Mouse (Mus musculus): ENCODE data around the gene Tsc22d4. TPM values are rescaled to one million over a fixed set of nuclear protein-coding genes. Genes with fewer than 3 reads are reported as not detected.

Tsc22d4 gene
- polyA plus RNA-seq, 1 experiment, result 125 TPM

- 86% methylated on average over 19 of the region's 19 CpGs for WGBS
- DNase-seq (ENCODE audit: low read depth, low spot score), result no peak
These were observed 13.5 kb downstream of the Tsc22d4 start for GRCm38 (mm10) chr5:137758921-137759534.

DNA sequence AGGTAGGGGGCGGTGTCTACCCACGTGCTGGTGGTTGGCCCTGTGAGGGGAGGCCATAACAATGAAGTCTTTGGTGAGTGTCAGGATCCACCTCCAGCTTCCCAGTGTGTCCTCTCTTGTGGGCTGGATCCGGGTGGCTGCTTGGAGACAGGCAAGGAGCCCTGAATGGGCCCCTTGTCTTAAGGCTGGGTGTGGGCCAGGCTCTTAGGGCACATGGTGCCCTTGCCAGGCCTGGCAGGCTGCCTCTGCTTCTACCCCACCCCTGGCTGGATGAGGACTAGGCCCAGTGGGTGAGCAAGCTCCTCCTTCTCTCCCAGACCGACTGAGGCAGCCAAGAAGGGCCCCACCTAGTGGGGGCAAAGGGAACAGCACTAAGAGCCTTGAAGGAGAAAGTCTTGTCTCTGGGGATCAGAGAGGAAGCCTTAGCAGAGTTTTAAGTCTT, 14.5 kb downstream of the Tsc22d4 start:
- DNase-seq (ENCODE audit: low read depth, low spot score), result peak; percentile 84
- 13% methylated on average over 4 of the region's 4 CpGs for WGBS

DNA sequence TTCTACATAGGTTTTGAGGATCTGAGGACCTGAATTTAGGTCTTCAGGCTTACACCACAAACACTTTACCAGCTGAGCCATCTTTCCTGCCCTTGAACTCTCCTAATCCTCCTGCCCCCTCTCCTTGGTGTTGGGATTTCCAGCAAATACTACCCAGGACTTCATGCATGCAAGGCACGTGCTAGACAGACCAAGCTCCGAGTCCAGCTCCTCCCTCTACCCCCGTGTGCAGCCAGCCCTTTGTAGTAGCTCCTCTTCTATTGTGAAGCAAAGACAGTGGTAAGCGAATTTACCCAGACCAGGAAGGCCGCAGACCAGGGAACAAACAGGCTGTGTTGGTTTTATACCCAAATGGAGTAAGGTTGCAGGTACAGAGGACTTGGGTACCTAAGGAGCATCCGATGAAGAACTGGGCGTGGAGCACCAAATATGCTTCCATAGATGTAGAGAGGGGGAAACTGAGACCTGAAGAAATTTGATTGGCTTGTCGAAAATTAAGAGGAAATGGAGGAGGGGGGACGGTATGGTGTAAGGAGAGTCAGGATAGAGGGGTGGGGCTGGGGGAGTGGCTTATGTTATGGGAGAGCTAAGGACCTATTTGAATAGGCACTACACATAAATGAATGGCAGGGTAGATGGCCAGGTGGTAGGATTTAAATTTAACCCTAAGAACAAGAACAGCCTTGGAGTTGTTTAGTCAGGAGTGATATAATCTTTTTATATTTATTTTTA, 19.2 kb downstream of the Tsc22d4 start:
- no peak for DNase-seq (ENCODE audit: low read depth, low spot score)
- WGBS, result 63% methylated on average over 9 of the region's 9 CpGs

DNA sequence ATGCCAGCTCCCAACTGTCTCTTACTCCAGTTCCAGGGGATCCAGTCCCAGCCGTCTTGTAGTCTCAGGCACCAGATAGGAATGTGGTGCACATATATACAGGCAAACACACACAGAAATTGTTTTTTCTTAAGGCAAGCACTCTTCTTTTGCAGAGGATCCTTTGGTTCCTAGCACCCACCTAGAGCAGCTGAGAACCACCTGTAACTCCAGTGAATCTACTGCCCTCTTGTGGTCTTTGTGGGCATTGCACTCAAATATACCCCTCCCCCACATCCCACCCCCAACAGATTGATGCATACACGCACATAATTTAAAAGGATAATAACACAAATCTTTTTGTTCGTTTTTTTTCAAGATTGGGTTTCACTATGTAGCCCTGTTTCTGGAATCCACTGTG, 20.7 kb downstream of the Tsc22d4 start:
- no peak for DNase-seq (ENCODE audit: low read depth, low spot score)
- WGBS, result 73% methylated on average over 3 of the region's 3 CpGs

DNA sequence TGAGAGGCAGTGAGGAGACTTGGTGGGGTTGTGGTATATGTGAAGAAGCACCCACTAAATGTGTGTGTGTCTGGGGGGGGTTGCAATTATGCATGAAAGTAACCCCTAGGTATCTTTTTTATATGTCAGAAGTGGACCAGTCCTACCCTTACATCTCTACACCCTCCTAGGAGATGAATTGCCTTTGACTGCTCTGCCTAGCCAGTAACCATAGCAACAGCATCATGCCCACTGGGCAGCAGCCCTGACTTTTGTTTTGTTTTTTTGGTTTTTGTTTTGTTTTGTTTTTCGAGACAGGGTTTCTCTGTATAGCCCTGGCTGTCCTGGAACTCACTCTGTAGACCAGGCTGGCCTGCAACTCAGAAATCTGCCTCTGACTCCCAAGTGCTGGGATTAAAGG, 22.9 kb downstream of the Tsc22d4 start:
- 82% methylated on average over 1 of the region's 1 CpGs for WGBS
- DNase-seq (ENCODE audit: low read depth, low spot score), result no peak

GRCm38 (mm10) chr5:137770709-137771108, 25.2 kb downstream of the Tsc22d4 start:
- DNase-seq (ENCODE audit: low read depth, low spot score), result no peak

DNA sequence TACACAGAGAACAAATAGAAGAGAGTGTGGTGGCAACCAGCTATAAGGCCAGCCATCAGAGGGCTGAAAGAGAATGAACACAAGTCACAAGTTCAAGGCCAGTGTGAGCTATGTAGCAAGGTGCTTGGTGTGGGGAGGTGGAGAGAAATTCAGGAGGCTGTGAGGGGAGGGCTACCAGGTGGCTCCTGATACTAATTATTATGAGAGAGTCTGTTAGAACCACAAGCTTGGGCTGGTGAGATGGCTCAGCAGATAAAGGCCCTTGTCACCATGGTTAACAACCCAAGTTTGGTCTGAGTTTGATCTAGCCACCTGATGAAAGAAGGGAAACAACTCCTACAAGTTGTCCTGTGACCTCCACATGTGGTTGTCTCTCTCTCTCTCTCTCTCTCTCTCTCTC, 27.2 kb downstream of the Tsc22d4 start:
- DNase-seq (ENCODE audit: low read depth, low spot score), result no peak

More at GRCm38 (mm10) chr5:137770709-137771108, 25.2 kb downstream of the Tsc22d4 start:
- 43% methylated on average over 2 of the region's 2 CpGs for WGBS

GRCm38 (mm10) chr5:137775587-137776290, 30.2 kb downstream of the Tsc22d4 start:
- DNase-seq (ENCODE audit: low read depth, low spot score), result no peak
- WGBS, result 95% methylated on average over 2 of the region's 2 CpGs

DNA sequence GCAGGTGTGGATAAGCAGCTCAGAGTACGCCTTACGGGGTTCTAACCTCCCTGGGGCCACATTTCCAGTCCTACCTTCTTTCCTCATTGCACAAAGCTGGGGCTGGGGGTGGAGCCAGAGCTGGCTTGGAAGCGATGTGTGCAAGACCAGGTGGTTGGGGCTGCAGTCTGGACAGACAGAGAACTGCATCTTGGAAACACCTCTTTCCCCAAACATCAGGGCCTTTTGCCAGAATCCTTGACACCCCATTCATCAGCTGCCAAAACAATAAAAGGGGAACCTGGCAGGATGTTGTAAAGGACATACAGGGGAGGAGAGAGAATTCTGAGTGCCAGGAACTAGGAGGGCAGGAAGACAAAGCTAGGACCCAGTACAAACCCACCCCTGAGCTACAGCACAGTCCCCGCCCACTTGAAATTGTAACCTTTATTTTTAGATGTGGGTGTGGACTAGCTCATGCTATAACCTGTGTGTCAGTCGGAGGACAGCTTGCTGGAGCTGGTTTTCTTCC, 30.9 kb downstream of the Tsc22d4 start:
- no peak for DNase-seq (ENCODE audit: low read depth, low spot score)
- 12% methylated on average over 5 of the region's 5 CpGs for WGBS

- 30% methylated on average over 7 of the region's 7 CpGs for WGBS
- DNase-seq (ENCODE audit: low read depth, low spot score), result no peak
These were observed 31.8 kb downstream of the Tsc22d4 start for GRCm38 (mm10) chr5:137777267-137777845.

DNA sequence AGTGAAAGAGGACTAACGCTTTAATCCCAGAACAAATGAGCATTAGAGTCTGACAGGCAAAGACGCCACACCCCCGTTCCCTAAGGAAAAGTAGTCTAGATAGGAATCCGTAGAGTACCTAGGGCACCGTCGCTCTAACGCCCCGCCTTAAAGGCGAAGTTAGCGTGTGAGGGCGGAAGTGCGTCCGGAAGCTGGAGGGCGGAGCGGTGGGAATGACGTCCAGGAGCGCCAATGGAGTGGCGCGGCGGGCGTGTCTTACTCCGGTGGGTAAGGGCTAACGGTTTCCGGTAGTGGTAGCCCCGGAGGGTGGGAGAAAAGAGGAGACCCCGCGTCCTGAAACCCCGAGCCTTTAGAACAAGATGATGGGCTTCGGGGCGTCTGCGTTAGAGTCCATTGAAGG, 33.1 kb downstream of the Tsc22d4 start, which contains the start of gene Ppp1r35:
TSS of gene Ppp1r35 (plus strand) at position 215 of the 400 bp plus-strand sequence.
- peak; percentile 90 for DNase-seq (ENCODE audit: low read depth, low spot score)
- under 1% methylated on average over 31 of the region's 31 CpGs for WGBS

- under 1% methylated on average over 81 of the region's 83 CpGs for whole genome bisulfite sequencing
- no peak for DNase-seq (ENCODE audit: low read depth, low spot score)
These were observed 33.8 kb downstream of the Tsc22d4 start for GRCm38 (mm10) chr5:137779053-137779933.

DNA sequence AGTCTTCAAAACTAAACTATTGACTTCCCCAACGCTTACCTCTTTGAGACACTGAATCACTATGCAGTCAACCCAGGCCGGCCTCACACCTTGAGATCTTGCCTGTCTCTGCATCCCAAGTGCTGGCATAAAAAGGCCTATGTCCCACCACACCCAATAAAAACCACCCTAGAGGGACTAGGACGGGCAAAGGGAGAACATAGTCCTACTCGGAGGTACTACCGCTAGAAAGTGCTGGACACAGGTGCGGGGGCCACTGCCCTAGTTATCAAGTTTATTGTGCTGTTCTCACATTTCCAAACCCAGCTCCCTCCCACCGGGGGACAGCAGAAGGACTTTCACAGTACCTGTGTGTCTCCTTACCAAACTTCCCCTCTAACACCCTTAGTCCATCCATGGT, 36.1 kb downstream of the Tsc22d4 start:
- WGBS, result 80% methylated on average over 7 of the region's 7 CpGs

GRCm38 (mm10) chr5:137782776-137783522, 37.4 kb downstream of the Tsc22d4 start:
- WGBS, result 80% methylated on average over 13 of the region's 13 CpGs
- DNase-seq (ENCODE audit: low read depth, low spot score), result no peak

More for the DNA sequence above, 36.1 kb downstream of the Tsc22d4 start:
- DNase-seq (ENCODE audit: low read depth, low spot score), result no peak

DNA sequence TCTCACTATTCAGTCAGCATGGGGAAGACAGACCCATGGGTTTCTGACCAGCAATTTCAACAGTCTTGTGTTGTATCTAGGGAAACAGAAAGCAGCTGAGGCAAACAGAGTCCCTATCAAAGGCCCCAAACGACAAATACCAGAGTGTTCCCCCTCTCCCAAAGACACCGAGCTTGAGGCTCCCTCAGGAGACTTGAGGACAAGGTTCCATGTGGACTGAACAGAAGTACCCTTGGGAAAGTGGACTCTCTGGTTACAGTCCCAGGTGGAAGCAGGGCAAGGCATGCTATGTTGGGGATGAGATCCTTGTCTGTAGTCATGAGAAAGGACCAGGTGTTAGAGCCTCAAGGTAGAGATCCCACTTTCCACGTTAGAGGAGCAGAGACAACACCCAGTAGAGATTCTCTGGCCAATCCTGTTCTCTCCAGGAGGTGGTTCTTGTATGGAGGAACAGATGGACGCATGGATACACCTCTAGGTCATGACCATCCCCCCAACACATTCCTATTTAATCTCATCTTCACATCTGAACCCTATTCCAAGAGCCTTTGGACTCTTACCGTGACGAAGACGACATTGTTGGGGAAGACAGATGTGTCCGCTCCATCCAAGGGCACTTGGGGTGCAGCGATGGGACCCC, 38.5 kb downstream of the Tsc22d4 start:
- WGBS, result 45% methylated on average over 9 of the region's 9 CpGs
- DNase-seq (ENCODE audit: low read depth, low spot score), result no peak

GRCm38 (mm10) chr5:137784546-137784945, 39.0 kb downstream of the Tsc22d4 start:
- DNase-seq (ENCODE audit: low read depth, low spot score), result no peak
- WGBS, result 48% methylated on average over 14 of the region's 14 CpGs

DNA sequence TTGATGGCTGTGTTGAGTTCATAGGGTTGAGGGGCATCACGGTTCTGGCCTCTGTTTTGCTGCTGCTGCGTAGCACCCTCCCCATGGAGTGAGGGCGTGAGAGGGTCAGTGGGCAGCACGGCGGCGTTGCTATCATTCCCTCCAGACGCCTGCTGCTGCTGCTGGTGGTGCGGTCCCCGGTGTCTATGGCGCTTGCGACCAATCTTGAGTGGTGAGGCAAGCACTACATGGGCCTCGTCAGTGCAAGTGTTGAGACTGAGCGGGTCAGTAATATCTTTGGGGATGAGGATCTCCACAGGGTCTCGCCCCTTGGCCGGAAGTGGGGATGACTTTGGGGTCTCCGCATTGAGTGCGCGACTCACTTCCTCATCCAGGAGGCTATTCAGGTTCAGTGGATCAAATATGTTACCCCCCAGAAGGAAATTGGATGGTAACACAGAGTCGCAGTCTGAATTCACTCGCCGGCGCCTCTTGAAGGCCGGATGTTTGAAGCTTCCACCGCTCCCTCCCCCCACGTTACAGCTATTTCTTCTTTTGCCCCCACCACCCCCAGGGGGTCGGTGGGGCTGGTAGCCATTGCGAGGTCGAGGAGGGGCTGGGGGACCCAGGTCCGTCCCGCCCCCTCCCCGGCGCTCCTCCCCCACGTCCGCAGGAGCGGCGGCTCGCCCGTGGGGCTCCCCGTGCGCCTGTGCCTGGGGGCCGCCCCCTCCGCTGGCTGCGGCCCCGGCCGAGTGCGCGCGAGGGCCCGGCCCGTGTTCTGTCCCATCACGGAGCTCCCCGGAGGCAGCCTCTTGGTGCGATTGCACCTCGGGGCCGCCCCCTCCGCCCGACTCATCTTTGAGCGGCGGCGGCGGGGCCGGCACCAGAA, 39.9 kb downstream of the Tsc22d4 start:
- no peak for DNase-seq (ENCODE audit: low read depth, low spot score)
- 3% methylated on average over 62 of the region's 62 CpGs for WGBS

Data from large intestine, adult 2 months (tissue).